Mouse (Mus musculus): Measurements from ENCODE around the gene Nuak2. TPM values are rescaled to one million over a fixed set of nuclear protein-coding genes. Genes with fewer than 3 reads are reported as not detected.

Nuak2 gene
- total RNA-seq, 2 experiments from 2014 or later: 1.1 to 1.3 TPM

DNA sequence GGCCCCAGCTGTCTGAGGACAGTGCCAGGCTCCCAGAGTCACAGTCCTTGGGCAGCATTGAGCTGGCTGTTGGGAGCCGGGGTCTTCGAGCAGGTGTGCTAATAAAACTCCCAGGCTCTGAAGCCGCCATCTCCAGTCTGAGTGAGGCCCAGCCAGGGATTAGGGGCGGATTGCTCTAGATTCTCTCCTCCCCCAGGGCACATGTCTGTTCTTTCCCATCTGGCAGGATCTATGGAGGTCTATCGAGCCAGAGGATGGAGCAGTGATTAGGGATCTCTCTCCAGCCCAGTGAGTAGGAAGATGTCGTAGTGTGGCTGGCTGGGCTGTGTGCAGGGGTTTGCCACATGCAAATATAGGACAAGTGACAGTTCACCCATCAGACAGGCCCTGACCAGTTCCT lies 51.0 kb downstream of the Nuak2 start:
- intact Hi-C loops (cut with DNase I): loop anchor here (5.0 to 10.0 kb wide), 2 partner anchors 60 to 108 kb away; partner anchors contain the start of gene Rbbp5
- DNase-seq (ENCODE audit: extremely low spot score in 1 of 2, low spot score in 2 of 2): no peak

DNA sequence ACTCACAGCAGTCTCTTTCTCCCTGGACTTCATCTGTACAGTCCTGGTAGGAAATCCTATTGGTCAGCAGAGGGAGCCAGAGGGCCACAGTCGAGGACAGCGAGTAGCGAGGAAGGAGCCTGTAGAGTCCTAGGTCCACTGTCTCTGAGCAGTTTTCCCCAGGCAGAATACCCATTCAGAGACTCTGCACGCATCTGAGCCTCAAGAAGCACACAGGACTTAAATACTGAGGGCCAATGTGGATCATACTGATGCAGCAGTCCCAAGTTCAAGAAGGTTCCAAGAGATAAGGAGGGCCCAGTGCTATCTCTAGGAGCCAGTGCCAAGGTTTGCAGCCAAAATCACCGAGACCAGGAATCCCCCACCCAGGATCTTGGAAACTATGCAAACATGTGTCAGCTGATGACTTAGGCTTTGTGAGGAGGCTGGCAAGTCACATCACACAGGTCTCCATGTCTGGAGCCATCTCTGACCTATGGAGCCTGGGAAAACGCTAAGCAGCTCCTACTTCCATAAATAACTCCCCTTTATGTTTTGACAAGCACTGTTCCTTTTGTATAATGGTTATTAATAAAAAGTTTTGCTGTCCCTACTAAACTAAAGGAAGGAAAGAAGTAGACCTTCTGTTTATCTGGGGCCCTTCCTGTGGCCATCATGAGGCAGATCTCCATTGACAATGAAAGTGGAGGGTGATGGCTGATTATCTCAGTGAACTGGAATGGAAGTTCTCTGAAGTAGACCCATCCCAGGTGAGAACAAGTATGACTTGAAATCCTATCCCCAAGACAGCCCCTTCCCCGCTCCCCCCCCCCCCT lies 52.0 kb downstream of the Nuak2 start:
- intact Hi-C loops (cut with DNase I): loop anchor here (5.0 to 10.0 kb wide), 2 partner anchors 59 to 107 kb away; partner anchors contain the start of gene Rbbp5
- DNase-seq (ENCODE audit: extremely low spot score in 1 of 2, low spot score in 2 of 2): peak; percentile 84

- intact Hi-C loops (cut with DNase I): loop anchor here (10.0 kb wide), 1 partner anchor 224 kb away; no protein-coding TSS in a partner anchor
Measured at GRCm38 (mm10) chr1:132370681-132371173, 54.8 kb downstream of the Nuak2 start.

GRCm38 (mm10) chr1:132371298-132372081 lies 55.6 kb downstream of the Nuak2 start:
- no peak for DNase-seq (ENCODE audit: extremely low spot score in 1 of 2, low spot score in 2 of 2)
- intact Hi-C loops (cut with DNase I): loop anchor here (10.0 kb wide), 1 partner anchor 223 kb away; no protein-coding TSS in a partner anchor

More at GRCm38 (mm10) chr1:132370681-132371173, 54.8 kb downstream of the Nuak2 start:
- no peak for DNase-seq (ENCODE audit: extremely low spot score in 1 of 2, low spot score in 2 of 2)

- no peak for DNase-seq (ENCODE audit: extremely low spot score in 1 of 2, low spot score in 2 of 2)
- intact Hi-C loops (cut with DNase I): loop anchor here (10.0 kb wide), 1 partner anchor 222 kb away; no protein-coding TSS in a partner anchor
Measured at GRCm38 (mm10) chr1:132372354-132372753, 56.4 kb downstream of the Nuak2 start.

DNA sequence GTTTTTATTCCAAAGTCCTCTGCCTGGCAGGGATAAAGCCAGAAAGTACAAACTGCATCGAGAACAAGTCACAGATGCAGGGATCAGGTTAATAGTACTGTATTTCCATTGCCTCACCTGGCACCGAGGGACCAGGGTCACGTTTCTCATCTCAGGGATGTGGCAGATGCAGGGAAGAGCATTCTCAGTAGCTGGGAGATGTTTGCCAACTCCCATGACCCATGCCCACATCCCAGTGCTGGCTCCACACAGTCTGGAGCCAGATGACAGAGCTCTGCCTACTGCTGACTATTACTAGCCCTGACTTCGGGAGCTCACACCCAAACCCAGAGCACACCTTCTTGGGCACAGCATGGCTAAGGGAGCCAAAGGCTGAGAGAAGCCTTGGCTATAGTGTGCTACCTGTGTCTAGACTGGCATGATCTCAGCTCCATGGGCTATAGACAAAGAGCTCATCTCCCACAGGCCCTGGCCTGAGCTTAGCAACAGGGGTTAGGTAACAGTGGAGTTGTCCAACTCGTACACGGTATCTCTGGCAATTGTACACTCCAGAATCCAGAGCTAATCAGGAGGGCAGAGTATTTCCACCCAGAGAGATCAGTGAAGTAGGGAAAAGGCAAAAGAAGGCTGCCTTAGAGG lies 57.1 kb downstream of the Nuak2 start:
- DNase-seq (ENCODE audit: extremely low spot score in 1 of 2, low spot score in 2 of 2): no peak
- intact Hi-C loops (cut with DNase I): loop anchor here (10.0 kb wide), 1 partner anchor 222 kb away; no protein-coding TSS in a partner anchor

DNA sequence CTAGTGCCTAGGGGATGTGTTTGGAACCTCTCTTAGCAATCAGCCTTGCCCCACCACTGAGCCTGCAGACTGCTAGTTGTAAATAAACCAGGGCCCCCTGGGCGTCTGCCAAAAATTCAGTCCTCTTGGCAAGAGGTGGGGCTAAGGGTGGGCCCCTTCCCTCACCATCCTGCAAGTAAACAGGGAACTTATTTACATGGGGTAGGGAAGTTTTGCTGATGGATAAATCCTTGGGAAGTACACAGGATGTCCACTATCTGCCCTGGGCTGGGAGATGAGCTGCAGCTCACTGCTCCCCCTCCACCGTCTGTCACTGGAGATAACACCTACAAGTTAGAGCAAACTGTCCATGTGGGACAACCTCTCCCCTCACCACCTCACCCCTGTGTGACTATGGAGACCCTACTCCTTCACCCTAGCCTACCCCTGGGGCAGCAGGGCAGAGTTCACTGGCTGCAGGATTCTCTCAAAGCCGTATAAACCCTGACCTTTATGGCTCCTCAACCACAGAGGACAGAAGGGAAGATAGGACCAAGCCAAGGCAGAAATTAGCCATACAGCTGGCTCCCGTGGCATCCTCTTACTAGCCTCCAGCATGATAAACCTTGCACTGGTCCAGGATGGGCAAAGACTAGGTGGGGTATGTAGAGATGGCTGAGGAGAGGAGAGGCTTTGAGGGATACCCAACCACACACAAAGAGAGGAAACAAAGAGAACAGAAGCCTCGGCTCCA lies 58.4 kb downstream of the Nuak2 start:
- DNase-seq (ENCODE audit: extremely low spot score in 1 of 2, low spot score in 2 of 2): peak in 1 of 2 experiments; percentile 59
- intact Hi-C loops (cut with DNase I): loop anchor here (10.0 kb wide), 1 partner anchor 220 kb away; no protein-coding TSS in a partner anchor

DNA sequence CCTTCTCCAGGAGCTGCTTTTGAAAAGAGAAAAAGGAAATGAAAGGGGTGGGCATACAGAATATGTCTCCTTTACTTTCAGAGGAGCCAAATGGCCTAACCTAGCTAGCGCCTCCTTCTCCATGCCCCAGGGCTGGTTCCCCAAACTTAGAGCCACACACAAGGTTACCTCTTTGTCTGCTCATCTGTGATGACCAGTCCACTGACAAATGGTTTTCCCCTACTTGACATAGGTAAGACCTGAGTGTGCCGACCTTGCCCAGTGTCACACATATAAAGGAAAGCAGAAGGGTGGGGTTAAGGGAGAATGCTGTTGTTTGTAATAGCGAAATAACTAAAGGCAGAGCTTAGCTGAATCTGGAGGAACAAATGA lies 58.9 kb downstream of the Nuak2 start:
- no peak for DNase-seq (ENCODE audit: extremely low spot score in 1 of 2, low spot score in 2 of 2)
- intact Hi-C loops (cut with DNase I): loop anchor here (10.0 kb wide), 1 partner anchor 220 kb away; no protein-coding TSS in a partner anchor

- intact Hi-C loops (cut with DNase I): loop anchor here (10.0 kb wide), 1 partner anchor 220 kb away; no protein-coding TSS in a partner anchor
- DNase-seq (ENCODE audit: extremely low spot score in 1 of 2, low spot score in 2 of 2): no peak
Measured at GRCm38 (mm10) chr1:132375256-132375655, 59.3 kb downstream of the Nuak2 start.

DNA sequence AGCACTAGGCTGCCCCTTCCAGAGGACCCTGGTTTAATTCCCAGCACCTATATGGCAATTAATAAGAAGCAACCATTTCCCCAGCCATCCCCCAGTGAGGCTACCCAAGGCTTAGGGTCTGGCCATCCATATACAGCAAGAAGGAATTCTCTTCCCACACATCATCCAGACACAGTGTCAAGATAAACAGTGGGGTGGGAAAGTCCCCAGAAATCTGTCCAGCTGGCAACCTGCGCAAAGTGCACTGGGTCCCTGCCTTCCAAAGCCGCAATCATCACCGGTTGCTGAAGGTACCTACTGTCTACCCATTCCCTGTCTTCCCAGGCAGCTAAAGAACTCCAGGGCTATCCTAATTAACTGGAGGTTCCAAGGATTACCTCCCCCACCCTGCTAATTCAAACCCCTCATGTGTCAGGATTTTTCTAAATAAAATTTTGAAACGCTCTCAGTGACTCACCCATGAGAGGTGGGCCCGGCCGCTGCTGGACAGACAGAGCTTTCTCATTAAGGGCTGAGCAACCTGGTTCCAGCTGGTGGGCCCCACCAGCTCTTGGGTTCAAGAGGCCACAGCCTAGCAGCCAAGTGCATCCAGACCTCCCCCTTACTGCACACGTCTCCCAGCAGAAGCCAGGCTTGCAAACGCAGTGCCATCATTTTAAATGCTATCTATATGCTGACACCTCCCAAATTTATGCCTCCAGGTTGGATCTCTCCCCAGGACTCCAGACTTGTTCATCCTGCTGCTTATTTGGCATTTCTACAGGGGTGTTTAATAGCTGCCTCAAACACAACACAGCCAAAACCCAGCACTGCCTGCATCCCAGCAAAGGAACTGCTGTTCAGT lies 60.5 kb downstream of the Nuak2 start:
- intact Hi-C loops (cut with DNase I): loop anchor here (10.0 kb wide), 1 partner anchor 218 kb away; no protein-coding TSS in a partner anchor
- DNase-seq (ENCODE audit: extremely low spot score in 1 of 2, low spot score in 2 of 2): no peak

GRCm38 (mm10) chr1:132377055-132377365 lies 61.1 kb downstream of the Nuak2 start:
- intact Hi-C loops (cut with DNase I): loop anchor here (10.0 kb wide), 1 partner anchor 218 kb away; no protein-coding TSS in a partner anchor
- DNase-seq (ENCODE audit: extremely low spot score in 1 of 2, low spot score in 2 of 2): no peak

GRCm38 (mm10) chr1:132377811-132378210 lies 61.9 kb downstream of the Nuak2 start:
- intact Hi-C loops (cut with DNase I): loop anchor here (10.0 kb wide), 1 partner anchor 217 kb away; no protein-coding TSS in a partner anchor
- DNase-seq (ENCODE audit: extremely low spot score in 1 of 2, low spot score in 2 of 2): no peak

GRCm38 (mm10) chr1:132380550-132381100 lies 64.7 kb downstream of the Nuak2 start:
- intact Hi-C loops (cut with DNase I): no loop called here
- no peak for DNase-seq (ENCODE audit: extremely low spot score in 1 of 2, low spot score in 2 of 2)

DNA sequence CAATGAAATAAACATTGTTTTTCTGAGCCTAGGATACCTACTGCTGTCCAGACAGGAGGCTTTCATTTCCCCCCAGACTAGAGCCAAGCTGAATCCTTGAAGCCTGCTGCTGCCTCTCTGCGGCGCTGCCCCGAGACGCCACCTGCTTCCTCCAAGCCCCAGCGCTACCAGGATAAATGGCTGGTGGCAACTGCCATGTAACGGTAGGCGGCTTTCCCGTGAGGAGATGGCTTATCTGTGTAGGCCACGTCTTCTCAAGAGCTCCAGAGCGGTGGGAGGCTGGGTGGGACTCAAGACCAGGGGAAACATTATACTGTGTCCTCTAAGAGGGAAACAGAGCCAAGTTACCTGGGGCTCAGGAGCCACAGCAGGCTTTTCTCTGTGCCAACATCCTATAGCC lies 66.0 kb downstream of the Nuak2 start:
- intact Hi-C loops (cut with DNase I): no loop called here
- no peak for DNase-seq (ENCODE audit: extremely low spot score in 1 of 2, low spot score in 2 of 2)
